Mouse (Mus musculus) lung, postnatal 0 days (tissue): ENCODE measurements around the gene Mxra7.

Experiments
- CTCF ChIP-seq: IDR thresholded peaks from 2 replicates; pipeline ENCODE4 v1.5.1; 2016; ENCODE audit warnings: antibody characterized with exemption, mild to moderate bottlenecking
- EP300 ChIP-seq: IDR thresholded peaks from 2 replicates; pipeline ENCODE4 v1.6.1; 2016; ENCODE audit warnings: antibody characterized with exemption, mild to moderate bottlenecking, control low read depth

GRCm38 (mm10) chr11:116807526-116807925 is 20.3 kb downstream of the Mxra7 start:
- TF ChIP-seq EP300 (no peak), CTCF (no peak)
